Mouse (Mus musculus) E14TG2a.4 (cell line): ENCODE measurements around the gene Zfp639.

Experiments
- H3K27me3 ChIP-seq: 2 replicates; pipeline ENCODE4 v1.6.1; 2014; ENCODE audit warnings: low read length, control low read depth; ENCODE audit not compliant: insufficient read depth
- H3K36me3 ChIP-seq: 2 replicates; pipeline ENCODE4 v1.6.1; 2014; ENCODE audit warnings: low read length, control low read depth; ENCODE audit not compliant: insufficient read depth
- H3K4me1 ChIP-seq: replicated peaks from 2 replicates; pipeline ENCODE4 v1.6.1; 2014; ENCODE audit warnings: low read depth, low read length, control low read depth
- H3K4me3 ChIP-seq: replicated peaks from 2 replicates; pipeline ENCODE4 v1.5.1; 2014; ENCODE audit warnings: mild to moderate bottlenecking, low read length
- H3K9me3 ChIP-seq: 2 replicates; pipeline ENCODE4 v1.6.1; 2014; ENCODE audit warnings: low read length, control low read depth
- CTCF ChIP-seq: conservative IDR thresholded peaks from 2 replicates; pipeline ENCODE4 v1.5.1; 2014; ENCODE audit warnings: low read length
- NANOG ChIP-seq: IDR thresholded peaks from 2 replicates; pipeline ENCODE4 v1.6.1; 2014; ENCODE audit warnings: borderline replicate concordance, low read length, mixed read lengths
- POU5F1 ChIP-seq: IDR thresholded peaks from 2 replicates; pipeline ENCODE4 v1.6.1; 2014; ENCODE audit warnings: low read length, borderline replicate concordance

The Zfp639 gene

GRCm38 (mm10) chr3:32495856-32496710 is 14.0 kb upstream of the Zfp639 start:
- no peak for TF ChIP-seq NANOG
- Histone ChIP-seq H3K36me3 (no peaks in the 10 kb centered on the region), H3K9me3 (no peaks in the 10 kb centered on the region), H3K27me3 (no peaks in the 10 kb centered on the region), H3K4me3 (no peak overlapping the region), H3K4me1 (peaks cover 21% of the 10 kb centered on the region)

GRCm38 (mm10) chr3:32496711-32497070 is 13.4 kb upstream of the Zfp639 start:
- Histone ChIP-seq H3K9me3 (no peaks in the 10 kb centered on the region), H3K27me3 (no peaks in the 10 kb centered on the region), H3K4me1 (peaks cover 19% of the 10 kb centered on the region), H3K4me3 (no peak overlapping the region), H3K36me3 (no peaks in the 10 kb centered on the region)
- TF ChIP-seq CTCF (no peak), NANOG (no peak), POU5F1 (no peak)

GRCm38 (mm10) chr3:32500346-32500745 is 9.7 kb upstream of the Zfp639 start:
- Histone ChIP-seq H3K4me3 (no peak overlapping the region), H3K36me3 (no peaks in the 10 kb centered on the region), H3K4me1 (peaks cover 16% of the 10 kb centered on the region), H3K27me3 (no peaks in the 10 kb centered on the region), H3K9me3 (no peaks in the 10 kb centered on the region)
- TF ChIP-seq POU5F1 = no peak
- no peak for TF ChIP-seq CTCF
- TF ChIP-seq NANOG = no peak

GRCm38 (mm10) chr3:32505841-32506240 is 4.2 kb upstream of the Zfp639 start:
- no peaks in the 10 kb centered on the region for H3K36me3 ChIP-seq
- H3K27me3 ChIP-seq = no peaks in the 10 kb centered on the region
- no peak for TF ChIP-seq POU5F1
- TF ChIP-seq NANOG = no peak
- peaks cover 18% of the 10 kb centered on the region for H3K4me1 ChIP-seq
- H3K9me3 ChIP-seq = no peaks in the 10 kb centered on the region
- no peak overlapping the region for H3K4me3 ChIP-seq

DNA sequence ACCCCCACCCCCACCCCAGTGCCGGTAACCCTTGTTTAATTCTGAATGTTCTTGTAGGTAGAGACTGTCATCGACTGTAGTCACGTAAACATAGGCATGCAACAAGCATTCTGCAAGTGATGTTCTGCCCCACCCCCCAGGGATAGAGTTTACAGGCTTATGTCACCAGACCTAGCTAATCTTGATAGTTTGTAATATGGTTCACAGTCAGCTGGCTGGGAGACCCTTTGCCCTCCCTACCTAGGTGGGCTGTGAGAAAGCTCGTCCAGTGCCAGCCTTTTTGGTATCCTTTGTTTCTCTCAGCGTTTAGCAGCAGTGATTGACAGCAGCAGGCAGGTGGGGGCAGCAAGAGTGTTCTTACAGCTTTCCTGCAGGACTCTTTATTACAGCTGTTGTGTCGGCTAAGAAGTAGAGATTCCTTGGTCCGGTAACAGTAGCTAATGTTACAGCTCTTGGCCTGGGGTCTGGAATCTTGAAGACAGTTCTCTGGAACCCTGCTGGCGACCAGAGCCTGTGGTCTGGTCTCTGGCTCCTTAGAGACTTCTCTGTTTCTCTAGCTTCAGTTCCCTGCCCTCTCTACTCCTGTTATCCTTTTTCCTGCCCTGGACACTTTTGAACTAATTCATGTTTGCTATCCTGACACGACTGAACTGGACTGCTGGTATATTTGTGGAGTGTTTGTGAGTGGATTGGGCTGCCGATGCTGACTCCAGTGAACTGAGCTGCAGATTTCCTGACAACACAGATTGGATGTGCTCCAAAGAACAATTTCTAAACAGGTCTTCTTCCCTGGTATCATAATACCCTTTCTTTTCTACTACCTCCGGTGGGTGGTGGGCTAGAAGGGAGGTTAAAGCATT is 3.5 kb upstream of the Zfp639 start:
- Histone ChIP-seq H3K9me3 (no peaks in the 10 kb centered on the region), H3K4me3 (no peak overlapping the region), H3K4me1 (peaks cover 23% of the 10 kb centered on the region), H3K27me3 (no peaks in the 10 kb centered on the region), H3K36me3 (no peaks in the 10 kb centered on the region)
- TF ChIP-seq NANOG (no peak), POU5F1 (no peak), CTCF (no peak)

- Histone ChIP-seq H3K27me3 (no peaks in the 10 kb centered on the region), H3K9me3 (no peaks in the 10 kb centered on the region), H3K4me3 (peak overlapping the region; percentile 37; the same call in 1 of the 2 replicates), H3K36me3 (peaks cover 13% of the 10 kb centered on the region), H3K4me1 (peaks cover 24% of the 10 kb centered on the region)
- TF ChIP-seq CTCF (peak; percentile 71), POU5F1 (no peak)
These were observed 1.3 kb upstream of the Zfp639 start for GRCm38 (mm10) chr3:32508666-32509324.

DNA sequence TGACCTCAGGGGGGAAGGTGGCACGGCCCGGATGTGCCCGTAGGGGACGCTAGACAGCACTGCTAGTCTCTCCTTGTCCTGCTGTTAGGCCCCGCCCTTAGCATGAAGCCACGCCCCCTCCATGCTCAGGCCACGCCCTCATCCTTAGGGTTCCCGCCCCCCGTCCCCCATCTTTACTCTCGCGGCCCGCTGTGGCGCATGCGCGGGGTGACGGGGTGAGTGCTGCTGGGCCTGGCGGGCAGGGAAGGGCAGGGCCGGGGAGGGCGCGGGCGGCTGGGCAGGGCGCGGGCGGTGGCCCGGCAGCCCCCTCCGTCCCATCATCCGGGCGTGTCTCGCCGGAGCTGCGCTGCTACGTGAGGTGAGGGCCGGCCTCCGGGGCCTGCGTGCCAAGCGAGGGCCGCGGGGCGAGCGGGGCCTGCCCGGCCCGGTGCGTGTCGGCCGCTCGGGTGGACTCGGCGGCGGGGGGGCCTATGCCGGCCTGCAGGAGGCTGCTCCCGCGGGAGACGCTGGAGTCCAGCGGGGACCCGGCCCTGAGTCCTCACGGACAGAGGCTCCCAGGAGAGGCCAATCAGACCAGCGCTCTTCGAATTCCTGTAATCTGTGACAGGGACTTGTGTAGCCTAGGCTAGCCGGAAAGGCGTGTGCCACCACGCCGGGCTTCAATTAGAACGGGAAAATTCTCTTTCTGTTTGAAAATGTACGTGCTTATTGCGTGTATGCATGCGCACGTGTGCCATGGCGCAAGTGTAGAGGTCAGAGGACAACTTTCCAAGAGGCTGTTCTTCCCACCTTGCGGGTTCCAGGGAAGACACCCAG is 524 bp downstream of the Zfp639 start:
- H3K36me3 ChIP-seq = peaks cover 26% of the 10 kb centered on the region
- peaks cover 24% of the 10 kb centered on the region for H3K4me1 ChIP-seq
- H3K4me3 ChIP-seq = peak overlapping the region; percentile 93
- H3K27me3 ChIP-seq = no peaks in the 10 kb centered on the region
- peak; percentile 69; the same call in 1 of the 2 replicates for TF ChIP-seq CTCF
- no peak for TF ChIP-seq NANOG
- no peaks in the 10 kb centered on the region for H3K9me3 ChIP-seq

DNA sequence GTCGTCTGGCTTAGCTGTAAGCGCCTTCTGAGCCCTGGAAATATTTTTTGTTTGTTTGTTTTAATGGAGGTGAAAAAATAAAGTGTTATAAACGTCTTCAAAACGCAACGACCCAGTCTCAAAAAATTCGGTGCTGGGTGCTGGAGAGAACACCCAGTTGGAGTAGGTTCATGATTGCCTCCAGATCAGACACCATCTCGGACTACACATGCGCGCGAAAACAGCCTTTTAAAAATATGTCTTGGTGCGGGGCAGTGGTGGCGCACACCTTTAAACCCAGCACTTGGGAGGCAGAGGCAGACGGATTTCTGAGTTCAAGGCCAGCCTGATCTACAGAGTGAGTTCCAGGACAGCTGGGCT is 1.1 kb downstream of the Zfp639 start:
- Histone ChIP-seq H3K36me3 (peaks cover 31% of the 10 kb centered on the region), H3K9me3 (no peaks in the 10 kb centered on the region), H3K4me3 (peak overlapping the region; percentile 93), H3K27me3 (no peaks in the 10 kb centered on the region), H3K4me1 (peaks cover 24% of the 10 kb centered on the region)
- TF ChIP-seq POU5F1 (no peak), CTCF (no peak), NANOG (no peak)
